Mouse (Mus musculus): Measurements from ENCODE around the gene Setdb2.
"Not testable (repeated sequence)": the region's sequence is repeated elsewhere in the genome, so short reads cannot be mapped to it uniquely, and the experiment has no call there.

Gene Setdb2

GRCm38 (mm10) chr14:59440558-59441471 lies at the start of gene Setdb2, which contains the start of gene Cab39l:
Gene Setdb2 (minus strand): TSS chr14:59440884.
Gene Cab39l (plus strand): TSS chr14:59440972.
- DNase-seq (ENCODE audit: inconsistent age in 2 of 2, low spot score in 1 of 2) = peak; percentile 97 to 99

- DNase-seq (ENCODE audit: inconsistent age in 2 of 2, low spot score in 1 of 2) = no peak
Observed at GRCm38 (mm10) chr14:59485247-59485810, 44.6 kb upstream of the Setdb2 start.

GRCm38 (mm10) chr14:59478699-59479098 lies 38.0 kb upstream of the Setdb2 start:
- peak; percentile 14 to 70 for DNase-seq (ENCODE audit: inconsistent age in 2 of 2, low spot score in 1 of 2)

GRCm38 (mm10) chr14:59470781-59471180 lies 30.1 kb upstream of the Setdb2 start:
- DNase-seq (ENCODE audit: inconsistent age in 2 of 2, low spot score in 1 of 2) = no peak

- peak in 1 of 2 experiments; percentile 41 for DNase-seq (ENCODE audit: inconsistent age in 2 of 2, low spot score in 1 of 2)
Observed at GRCm38 (mm10) chr14:59467798-59468197, 27.1 kb upstream of the Setdb2 start.

GRCm38 (mm10) chr14:59466503-59466902 lies 25.8 kb upstream of the Setdb2 start:
- DNase-seq (ENCODE audit: inconsistent age in 2 of 2, low spot score in 1 of 2) = no peak

GRCm38 (mm10) chr14:59447981-59448380 lies 7.3 kb upstream of the Setdb2 start:
- no peak for DNase-seq (ENCODE audit: inconsistent age in 2 of 2, low spot score in 1 of 2)

GRCm38 (mm10) chr14:59445421-59445820 lies 4.7 kb upstream of the Setdb2 start:
- DNase-seq (ENCODE audit: inconsistent age in 2 of 2, low spot score in 1 of 2) = no peak

GRCm38 (mm10) chr14:59441472-59441805 lies 755 bp upstream of the Setdb2 start:
- no peak for DNase-seq (ENCODE audit: inconsistent age in 2 of 2, low spot score in 1 of 2)

GRCm38 (mm10) chr14:59440039-59440438 lies 645 bp downstream of the Setdb2 start:
- DNase-seq (ENCODE audit: inconsistent age in 2 of 2, low spot score in 1 of 2) = peak in 1 of 2 experiments; percentile 62

GRCm38 (mm10) chr14:59438505-59438904 lies 2.2 kb downstream of the Setdb2 start:
- no peak for DNase-seq (ENCODE audit: inconsistent age in 2 of 2, low spot score in 1 of 2)

- no peak for DNase-seq (ENCODE audit: inconsistent age in 2 of 2, low spot score in 1 of 2)
Observed at GRCm38 (mm10) chr14:59437398-59437797, 3.3 kb downstream of the Setdb2 start.

GRCm38 (mm10) chr14:59435206-59435605 lies 5.5 kb downstream of the Setdb2 start:
- DNase-seq (ENCODE audit: inconsistent age in 2 of 2, low spot score in 1 of 2) = no peak

- no peak for DNase-seq (ENCODE audit: inconsistent age in 2 of 2, low spot score in 1 of 2)
Observed at GRCm38 (mm10) chr14:59433902-59434301, 6.8 kb downstream of the Setdb2 start.

- DNase-seq (ENCODE audit: inconsistent age in 2 of 2, low spot score in 1 of 2) = no peak
Observed at GRCm38 (mm10) chr14:59430556-59430955, 10.1 kb downstream of the Setdb2 start.

GRCm38 (mm10) chr14:59422912-59423663 lies 17.6 kb downstream of the Setdb2 start:
- no peak for DNase-seq (ENCODE audit: inconsistent age in 2 of 2, low spot score in 1 of 2)

- DNase-seq (ENCODE audit: inconsistent age in 2 of 2, low spot score in 1 of 2) = no peak
Observed at GRCm38 (mm10) chr14:59418171-59418570, 22.5 kb downstream of the Setdb2 start.

- not testable (repeated sequence) for DNase-seq (ENCODE audit: inconsistent age in 2 of 2, low spot score in 1 of 2)
Observed at GRCm38 (mm10) chr14:59414979-59415378, 25.7 kb downstream of the Setdb2 start.

- DNase-seq (ENCODE audit: inconsistent age in 2 of 2, low spot score in 1 of 2) = no peak
Observed at GRCm38 (mm10) chr14:59396999-59397398, 43.7 kb downstream of the Setdb2 start.

- no peak for DNase-seq (ENCODE audit: inconsistent age in 2 of 2, low spot score in 1 of 2)
Observed at GRCm38 (mm10) chr14:59395281-59395680, 45.4 kb downstream of the Setdb2 start, which contains the start of gene Phf11c. Gene Phf11c (minus strand): TSS chr14:59395381.

GRCm38 (mm10) chr14:59390181-59390580 lies 50.5 kb downstream of the Setdb2 start:
- DNase-seq (ENCODE audit: inconsistent age in 2 of 2, low spot score in 1 of 2) = peak; percentile 7 to 38

All from adrenal gland, adult (tissue).